Mouse (Mus musculus) layer of hippocampus, postnatal 14 days (tissue): Measurements from ENCODE around the gene Gm17509. TPM values are rescaled to one million over a fixed set of nuclear protein-coding genes. Genes with fewer than 3 reads are reported as not detected.

Source experiments
- DNase-seq, 2 experiments: peaks; one replicate each; pipeline ENCODE4 v3.0.0; 2021 to 2022; ENCODE audit warnings: low spot score in 2 of 2, mixed read lengths in 1 of 2
- long read RNA-seq, 2 experiments: library from polyadenylated mRNA; stranded (forward); transcript quantifications; one replicate each; pipeline ENCODE4 v2.0.0; 2021
- total RNA-seq, 2 experiments: library from RNA; stranded (reverse); gene quantifications; 2 replicates each; pipeline ENCODE4 v1.2.3; 2021

The Gm17509 gene
- 1 to 10 TPM; 1.0 to 1.5 TPM for total RNA-seq
- long read RNA-seq, experiment 1, partial matches to known transcripts: 0 of 1 reads
- long read RNA-seq, experiment 1, other reads (novel, unspliced or antisense): 0 of 1 reads
- long read RNA-seq, experiment 2, partial matches to known transcripts: 0 of 1 reads
- long read RNA-seq, experiment 2, other reads (novel, unspliced or antisense): 0 of 1 reads

DNA sequence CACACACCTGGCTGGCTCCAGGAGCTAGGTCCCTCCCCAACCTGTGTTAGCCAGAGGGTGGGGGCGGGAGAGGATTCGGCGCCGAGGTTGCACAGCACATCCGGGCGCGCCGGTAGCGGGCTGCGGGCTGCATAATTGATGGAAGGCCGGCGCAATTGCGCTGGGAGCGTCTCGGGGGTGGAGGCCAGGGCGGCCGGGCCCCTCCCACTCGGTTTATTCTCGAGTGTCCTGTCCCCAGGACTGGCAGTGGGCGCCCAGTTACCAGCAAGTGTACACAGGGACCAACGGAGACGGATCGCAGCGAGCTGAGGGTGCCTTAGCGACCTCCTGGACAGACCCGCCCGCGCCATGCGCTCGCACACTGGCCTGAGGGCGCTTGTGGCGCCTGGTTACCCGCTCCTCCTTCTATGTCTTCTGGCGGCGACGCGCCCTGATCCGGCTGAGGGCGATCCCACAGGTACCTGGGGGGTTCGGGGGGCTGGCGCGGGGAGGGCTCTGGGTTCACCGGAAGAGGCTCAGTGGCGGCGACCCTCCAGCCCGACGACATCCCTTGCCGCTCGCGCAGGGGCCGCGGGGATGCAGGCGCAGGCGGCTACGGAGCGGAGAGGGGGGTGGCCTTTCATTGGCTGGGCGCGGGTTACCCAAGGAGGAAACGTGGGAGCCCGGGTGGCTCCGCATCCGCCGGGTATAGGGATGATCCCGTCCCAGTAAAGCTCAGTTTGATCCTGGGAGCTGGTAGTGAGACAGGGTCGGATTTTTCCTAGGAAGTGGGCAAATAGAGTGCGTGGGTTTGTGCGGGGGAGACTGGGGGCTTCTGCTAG lies at the start of gene Gm17509:
Gene Gm17509, minus strand, starts transcription at position 575 of the 821 bp plus-strand sequence.
- DNase-seq: peak; percentile 56 to 59

DNA sequence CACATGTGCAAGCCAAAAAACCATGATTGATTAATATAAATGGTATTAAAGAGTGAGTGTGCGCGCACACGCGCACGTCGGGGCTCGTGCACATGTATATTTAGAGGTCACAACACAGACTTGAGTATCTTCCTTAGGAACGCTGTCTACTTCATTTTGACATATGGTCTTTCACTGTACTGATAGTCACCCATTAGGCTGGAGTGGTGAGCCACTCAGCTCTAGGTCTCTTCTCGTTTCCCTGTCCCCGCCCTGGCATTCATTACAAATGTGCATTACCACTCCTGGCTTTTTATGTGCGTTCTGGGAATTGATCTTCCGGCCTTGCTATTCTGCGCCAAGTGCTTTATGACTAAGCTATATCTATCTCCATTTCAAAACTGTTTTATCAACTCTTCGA lies 47.1 kb upstream of the Gm17509 start:
- DNase-seq: no peak

DNA sequence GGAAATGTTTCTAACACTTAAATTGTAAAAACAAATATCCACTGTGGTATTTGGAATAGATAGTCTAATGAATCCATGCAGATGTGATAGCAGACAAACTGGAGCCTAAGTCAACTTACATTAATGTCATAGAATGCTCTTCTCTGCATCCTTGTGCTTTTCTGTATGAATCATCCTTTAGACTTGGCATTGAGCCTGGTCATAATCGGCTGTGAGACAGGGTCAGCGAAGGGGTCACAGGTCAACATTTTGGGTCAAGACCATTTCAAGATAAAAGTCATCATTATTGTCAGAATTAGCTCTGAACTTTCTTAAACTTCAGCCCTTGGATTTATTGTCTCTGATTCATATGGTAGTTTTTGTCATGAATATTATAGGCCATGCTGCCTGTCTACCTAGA lies 45.3 kb upstream of the Gm17509 start:
- no peak for DNase-seq

DNA sequence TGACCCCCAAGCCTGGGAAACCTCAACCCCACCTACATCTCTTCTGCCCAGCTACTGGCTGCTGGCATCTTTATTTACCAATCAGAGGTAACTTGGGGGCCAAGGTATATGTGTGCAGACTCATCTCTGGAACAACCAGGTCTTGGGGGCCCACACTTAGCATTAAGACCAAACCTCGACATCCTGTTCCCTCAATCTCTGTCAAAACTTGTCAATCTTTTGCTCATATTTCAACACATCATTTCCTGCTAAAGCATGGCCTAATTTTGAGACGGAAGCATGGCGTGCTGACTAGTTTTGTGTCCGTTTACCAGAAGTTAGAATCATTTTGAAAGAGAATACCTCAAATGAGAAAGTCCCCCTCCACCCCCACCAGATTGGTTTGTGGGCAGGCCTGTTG lies 39.8 kb upstream of the Gm17509 start:
- DNase-seq: no peak

DNA sequence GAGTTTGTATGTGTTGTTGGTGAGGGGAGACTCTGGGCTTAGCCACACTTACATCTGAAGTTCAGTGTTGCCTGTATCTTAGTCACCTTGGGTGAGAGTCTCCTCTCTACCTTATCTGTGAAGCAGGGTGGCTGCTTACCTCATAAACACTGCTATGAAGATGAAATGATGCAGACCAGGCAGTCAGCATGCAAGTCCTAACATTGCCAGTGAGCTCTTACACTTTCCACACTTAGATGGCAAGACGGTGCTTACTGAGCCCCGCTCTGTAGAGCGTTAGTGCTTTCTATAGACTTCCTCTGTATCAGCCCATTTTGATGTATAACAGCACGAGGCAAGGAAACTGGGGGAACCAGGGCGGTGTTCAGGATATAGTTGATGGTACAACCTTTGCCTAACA lies 21.7 kb upstream of the Gm17509 start:
- no peak for DNase-seq

DNA sequence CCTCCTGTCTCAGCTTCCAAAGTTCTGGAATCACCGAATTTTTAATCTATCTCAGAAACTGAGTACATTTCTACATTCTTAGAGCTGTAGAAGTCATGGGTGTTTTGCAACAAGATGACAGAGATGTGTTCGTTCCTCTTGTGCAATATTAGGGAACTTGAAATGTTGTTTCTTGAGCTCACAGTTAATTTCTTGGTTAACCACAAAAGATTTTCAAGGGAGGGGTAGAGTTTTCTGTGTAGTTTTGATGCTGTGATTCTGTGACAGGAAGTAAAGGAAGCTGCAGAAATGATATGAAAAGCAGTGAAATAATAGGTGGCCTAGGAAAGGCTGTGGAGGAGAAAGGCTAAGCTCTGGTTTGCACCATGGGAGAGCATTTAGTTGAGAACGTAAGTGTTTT lies 21.2 kb upstream of the Gm17509 start:
- no peak for DNase-seq

DNA sequence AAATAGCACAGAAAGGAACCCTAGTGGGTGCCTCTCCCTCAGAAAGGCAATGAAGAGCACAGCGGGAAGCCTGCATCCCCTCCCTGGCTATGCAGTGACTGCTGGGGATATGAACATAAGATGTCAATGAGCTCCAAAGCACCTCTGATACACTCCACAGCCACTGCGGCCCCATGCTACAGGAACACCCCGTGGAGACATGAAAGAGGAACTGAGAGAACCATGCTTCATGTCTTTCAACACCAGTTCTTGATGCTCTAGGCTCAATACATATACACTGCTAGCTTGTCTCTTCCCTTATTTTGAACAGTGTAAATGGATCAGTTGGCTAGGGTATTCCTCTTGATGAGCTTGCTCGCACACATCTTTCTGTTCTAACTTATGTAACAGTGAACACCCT lies 16.2 kb upstream of the Gm17509 start:
- no peak for DNase-seq

DNA sequence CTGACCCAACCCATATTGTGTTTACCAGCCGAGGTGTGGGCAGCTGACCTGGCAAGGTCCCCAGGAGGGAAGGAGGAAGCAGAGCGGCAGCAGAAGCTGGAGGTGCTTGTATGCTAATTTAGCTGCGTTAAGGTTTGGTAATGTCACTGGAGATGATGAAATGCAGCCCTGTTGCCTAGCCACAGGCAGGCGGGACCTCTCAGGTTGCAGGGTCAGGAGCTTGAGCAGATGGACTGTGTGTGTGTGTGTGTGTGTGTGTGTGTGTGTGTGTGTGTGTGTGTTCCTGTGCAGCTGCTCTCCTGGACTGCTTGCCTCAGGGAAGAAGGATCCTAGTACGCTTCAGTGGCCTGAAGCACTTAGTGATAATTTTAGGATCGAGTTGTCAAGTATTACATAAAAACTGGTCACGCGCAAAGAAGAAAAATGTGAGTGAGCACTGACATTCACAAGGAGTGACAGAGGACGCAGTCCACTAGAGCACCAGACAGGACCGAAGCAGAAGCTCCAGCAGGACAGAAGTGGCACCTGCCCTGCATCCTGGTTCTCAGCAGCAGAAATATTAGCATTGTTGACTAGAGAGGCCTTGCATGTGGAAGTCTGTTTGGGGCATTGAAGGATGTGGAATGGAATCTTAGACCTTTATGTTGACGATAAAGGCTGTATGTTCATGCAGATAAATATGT lies 14.8 kb upstream of the Gm17509 start:
- DNase-seq: no peak

DNA sequence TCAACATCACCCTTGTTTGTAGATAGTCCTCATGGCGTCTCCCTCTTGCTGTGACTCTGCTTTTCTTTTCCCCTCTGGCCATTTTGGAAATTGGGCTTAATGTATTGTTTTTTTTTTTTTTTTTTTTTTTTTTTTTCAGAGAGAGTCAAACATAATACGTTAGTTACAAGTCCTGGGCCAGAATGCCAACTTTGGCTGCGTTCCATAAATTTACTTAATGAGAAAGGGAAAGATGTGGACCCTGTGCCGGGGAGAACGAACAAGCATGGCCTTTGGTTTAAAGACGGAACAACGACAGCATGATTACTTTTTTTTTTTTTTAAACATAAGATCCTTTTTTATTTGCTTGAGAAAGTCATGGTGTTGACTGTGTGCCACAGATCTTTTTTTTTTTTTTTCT lies 13.6 kb upstream of the Gm17509 start:
- DNase-seq: no peak

DNA sequence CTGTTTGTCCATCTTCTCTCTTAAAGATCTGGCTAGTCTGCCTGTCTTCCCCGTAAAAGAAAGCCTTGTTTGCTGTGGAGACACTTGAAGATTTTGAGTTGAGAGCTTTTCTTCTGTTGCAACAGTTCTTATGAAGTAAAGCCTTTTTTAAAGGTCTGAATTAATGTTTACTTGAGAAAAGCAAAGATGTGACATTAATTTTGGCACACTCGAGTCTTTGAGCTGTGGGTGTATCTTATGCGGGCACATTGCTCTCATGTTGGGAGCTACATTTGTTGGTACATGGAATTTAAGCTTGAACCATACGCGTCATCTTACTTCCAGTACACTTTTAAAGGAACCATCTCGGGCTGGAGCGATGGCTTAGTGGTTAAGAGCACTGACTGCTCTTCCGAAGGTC lies 12.9 kb upstream of the Gm17509 start:
- DNase-seq: no peak

DNA sequence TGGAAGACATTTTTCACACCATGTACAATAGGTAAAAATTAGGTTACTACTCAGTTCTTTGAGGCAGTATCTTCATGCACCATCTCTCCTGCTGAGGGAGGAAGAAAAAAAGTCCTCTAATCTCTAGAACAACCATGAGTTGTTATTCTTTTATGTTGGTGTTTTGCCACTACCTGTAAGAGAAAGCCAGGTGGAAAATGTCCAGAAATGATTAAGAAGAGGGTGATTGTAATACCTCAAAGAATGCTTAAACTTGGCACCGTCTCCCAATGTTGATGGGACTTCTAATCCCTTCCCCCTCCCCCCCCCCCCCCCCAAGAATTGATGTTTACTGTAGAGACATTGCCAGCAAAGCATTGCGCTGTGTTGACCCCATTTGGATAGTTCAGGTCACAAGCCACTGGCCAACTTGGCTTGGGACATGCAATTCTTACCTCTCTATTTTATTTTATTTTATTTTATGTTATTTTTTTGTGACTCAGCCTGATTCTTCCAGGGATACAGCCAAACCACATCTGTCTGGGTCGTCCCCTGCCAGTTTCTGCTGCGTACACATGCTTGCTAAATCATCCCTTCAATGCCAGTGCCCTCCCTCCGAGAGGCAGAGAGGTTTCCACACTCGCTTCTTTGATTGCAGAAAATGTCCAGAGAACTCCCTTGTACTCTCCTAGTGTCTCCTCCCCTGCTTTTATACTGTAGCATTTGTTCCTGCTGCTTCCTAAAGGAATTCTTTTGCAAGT lies 9.7 kb upstream of the Gm17509 start:
- DNase-seq: no peak

DNA sequence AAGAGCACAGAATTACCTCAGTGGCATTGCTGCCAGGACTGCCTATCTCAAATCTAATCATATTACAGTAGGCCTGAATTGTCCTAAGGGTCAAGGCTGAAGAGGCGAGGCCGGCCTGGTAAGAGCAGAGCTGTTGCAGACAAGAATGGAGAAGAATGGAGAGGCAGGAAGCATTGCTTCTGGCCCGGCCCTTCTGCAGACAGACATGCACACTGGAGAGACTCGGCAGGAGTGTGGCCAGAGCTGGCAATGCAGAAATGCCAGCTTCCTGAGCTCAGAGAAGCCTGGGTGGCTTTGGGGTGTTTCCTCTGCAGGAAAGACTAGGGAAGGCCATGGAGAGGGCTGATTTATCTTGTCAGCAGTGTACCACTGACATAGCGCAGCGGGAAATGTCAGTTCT lies 4.7 kb upstream of the Gm17509 start:
- DNase-seq: no peak

DNA sequence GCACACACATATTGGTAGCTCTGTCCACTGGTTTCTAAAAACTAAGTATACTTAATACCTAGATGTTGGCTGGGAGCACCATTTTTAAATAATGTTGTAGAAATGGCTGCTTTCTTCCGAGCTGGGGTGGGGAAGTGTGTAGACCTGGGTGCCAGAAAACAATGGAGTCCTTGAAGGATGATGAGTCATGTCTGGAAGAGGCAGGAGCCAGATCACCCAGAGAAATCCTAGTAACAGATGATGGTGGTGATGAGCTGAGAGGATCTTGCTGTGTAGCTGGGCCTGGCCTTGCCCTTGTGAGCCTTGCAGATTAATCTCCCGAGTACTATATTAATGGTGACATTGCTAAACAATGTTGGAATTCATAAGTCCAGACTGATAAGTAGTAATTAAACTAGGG lies 4.0 kb upstream of the Gm17509 start:
- DNase-seq: no peak

DNA sequence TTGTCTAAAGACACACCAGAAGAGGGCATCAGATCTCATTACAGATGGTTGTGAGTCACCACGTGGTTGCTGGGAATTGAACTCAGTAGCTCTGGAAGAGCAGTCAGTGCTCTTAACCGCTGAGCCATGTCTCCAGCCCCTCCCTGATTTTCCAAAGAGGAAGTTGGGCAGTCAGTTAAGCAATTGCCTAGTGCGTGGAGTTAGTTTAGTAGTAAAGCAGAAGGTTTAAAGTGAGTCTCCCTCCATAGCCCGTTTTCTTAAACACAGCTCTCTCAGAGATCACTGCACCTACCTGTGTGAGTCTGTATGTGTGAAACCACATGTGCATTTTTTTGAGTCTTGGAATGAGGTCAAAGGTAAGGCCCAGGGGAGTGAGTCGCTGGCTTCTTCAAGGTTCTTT lies 2.2 kb upstream of the Gm17509 start:
- DNase-seq: no peak

DNA sequence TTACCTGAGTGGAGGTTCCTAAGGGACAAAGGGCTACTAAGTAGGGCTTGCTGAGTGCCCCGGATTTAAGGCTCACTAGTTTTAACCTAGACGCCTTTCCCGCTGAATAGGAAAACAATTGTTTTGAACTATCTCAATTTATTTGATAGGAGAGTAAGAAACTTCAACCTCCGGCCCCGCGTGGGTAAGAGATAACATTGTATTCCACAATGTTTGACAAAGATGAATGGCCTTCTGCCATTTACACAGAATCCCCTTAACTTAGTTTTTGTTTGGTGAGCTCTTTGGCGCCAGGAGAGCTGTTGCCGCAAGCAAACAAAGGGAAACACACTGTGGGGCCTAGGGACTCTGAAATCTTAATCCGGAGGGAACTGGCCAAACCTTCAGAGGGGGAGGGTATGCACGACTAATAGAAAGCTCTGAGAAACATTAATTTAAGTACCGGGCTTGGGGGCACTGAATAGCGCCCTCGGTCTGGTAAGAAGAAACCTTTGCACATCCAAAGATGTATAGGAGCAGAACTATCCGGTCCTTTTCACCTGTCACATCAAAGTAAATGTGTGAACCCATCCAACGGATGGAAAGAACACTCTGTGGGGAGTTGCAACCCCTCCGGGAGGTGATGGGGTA lies 889 bp downstream of the Gm17509 start:
- DNase-seq: no peak

DNA sequence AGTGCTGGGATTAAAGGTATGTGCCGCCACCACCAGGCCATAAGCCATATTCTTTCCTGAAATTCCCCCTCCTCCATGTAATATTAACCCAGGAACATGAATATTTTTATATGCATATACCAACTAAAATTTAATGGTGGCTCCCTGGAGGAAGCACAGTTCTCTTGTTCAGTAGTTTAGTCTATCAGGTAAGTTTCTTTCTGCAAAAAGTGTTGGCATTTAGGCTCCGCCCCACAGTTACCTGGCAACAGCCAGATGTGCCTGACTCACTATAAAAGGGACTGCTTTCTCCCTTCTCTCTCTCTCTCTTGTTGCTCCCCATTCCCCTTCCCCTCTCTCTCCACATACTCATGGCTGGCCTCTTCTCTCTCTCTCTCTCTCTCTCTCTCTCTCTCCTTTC lies 2.8 kb downstream of the Gm17509 start:
- DNase-seq: no peak

DNA sequence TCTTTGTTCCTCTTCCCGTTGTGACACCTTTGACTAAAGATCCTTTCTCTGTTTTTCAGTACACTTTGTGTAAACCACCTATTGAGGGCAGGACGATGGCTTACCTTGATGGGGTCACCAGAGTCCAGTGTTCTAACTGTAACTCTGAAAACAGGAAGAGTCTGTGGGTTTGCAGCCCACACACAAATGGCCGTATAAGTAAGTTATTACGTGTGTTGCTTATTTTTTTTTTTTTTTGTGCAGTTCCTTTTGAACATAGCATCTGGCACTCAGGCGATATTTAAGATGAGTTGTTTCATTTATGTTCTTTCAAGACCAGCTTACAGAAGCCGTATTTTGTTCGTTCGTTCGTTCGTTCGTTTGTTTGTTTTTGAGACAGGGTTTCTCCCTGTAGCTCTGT lies 3.3 kb downstream of the Gm17509 start:
- DNase-seq: no peak

DNA sequence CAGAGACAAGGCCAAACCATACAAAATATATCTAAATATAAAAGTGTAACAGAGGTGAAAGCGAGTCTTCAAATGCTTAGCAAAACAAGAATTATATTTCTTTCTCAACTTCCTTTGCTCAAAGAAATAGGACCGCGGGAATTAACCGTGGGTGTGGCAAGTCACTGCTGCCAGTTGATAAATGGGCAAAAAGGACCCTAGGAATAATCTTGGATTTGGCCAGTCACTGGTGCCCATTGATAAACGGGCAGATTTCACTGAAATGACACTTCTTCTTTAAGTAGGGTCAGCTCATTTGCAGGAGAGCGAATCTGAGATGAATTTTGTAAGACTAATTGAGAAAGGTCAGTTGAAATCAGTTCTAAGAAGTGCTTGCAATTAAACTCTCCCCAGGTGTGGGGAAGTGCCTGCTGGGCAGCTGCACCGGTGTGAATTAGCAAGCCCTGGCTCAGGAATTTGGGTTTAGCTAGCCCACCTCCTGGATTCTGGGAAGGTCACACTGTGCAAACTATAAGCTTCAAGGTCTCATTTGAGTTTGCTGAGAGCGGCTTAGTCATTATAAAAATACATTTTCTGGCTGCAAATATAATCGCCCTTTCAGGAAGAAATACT lies 4.0 kb downstream of the Gm17509 start:
- no peak for DNase-seq

DNA sequence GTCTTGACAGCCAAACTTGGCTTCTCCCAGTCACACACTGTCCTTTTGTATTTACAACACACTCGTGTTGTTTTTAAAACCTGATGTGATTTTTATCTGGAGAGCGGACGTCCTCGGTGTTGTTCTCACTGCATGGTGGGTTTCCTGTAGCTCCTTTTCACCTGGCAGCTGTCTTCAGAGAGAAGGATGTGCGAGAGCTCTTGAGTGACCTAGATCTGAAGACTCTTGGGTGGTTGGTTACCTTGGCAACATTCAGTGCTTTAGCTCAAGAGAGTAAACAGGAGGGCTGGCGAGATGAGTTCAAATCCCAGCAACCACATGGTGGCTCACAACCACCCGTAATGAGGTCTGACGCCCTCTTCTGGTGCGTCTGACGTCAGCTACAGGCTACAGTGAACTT lies 4.7 kb downstream of the Gm17509 start:
- no peak for DNase-seq

DNA sequence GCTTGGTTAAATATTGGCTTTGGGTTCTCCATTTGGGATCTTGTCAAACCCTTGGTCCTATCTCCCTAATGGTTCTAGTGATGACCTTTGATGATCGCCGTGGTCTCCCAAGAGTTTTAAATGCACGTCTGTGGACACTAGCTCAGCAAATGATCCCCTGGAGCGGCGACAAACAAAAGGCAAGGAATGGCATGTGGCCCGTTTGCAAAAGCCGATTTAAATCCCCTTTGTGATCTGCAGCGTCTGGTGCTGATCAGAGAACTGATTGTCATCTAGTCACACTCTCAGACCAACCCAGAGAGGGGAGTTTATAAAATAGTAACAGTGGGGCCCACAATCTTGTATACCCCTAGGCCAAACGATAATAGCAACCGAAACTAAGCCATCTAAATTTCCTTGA lies 5.4 kb downstream of the Gm17509 start:
- DNase-seq: no peak

DNA sequence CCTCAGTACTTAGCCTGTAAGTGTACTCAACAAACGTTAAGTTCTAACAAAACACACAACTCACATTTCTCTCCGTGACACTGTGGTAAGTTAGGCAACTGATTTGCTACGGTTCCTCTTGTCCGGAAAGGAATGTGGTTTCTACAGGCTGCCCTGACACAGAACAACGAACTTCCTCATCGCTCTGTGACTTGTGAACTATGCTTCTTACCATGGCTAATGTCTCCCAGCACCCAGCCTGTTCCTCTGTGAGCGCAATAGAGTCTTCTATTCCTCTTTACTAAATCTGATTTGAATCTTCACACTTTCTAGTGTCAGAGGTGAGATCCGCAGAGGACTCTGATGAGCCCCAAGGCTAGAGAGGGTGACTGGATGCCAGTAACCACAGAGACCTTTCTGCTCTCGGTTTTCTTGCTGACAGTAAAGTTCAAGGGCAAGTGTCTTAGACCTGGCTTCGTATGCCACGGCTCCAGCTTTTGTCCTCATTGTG lies 9.4 kb downstream of the Gm17509 start:
- DNase-seq: no peak
